ENCODE assay signal across 10 mouse cellular contexts in the genomic region with DNA sequence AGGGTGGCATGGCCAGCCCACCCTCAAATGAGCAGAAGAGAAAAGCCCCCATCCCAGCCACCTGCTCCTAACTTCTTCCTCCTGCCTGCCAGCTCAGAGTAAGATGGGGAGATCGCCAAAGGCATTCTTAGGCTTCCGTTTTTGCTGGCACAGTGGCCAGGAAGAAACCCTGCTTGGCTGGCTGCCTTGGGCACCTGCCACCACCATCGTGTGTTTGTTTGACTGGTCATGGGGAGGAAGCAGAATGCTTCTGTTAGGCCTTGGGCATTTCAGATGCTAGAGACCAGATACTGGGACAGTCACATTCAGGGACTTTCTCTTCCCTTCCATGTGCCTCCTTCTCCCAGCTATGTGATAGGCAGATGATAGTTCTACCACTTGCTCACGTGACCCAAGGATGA.
DNase-seq lines count a peak whose midpoint lies in the region; ATAC-seq lines count a peak whose summit lies in the region.
"Had no signal": no experiment of that assay in that cellular context is flagged by ENCODE, and none has a peak within 500 bp of the region (broad histone marks: within the 10 kb centered on the region; RNA-seq: fewer than 3 reads in every experiment).

No protein-coding gene starts in this region.

- intact Hi-C loops in left cerebral cortex, postnatal 25 days (cut with DNase I): no loop called here

- DNase-seq in adrenal gland, adult (ENCODE audit: inconsistent age in 2 of 2, low spot score in 1 of 2): peak; percentile 25 to 69
- DNase-seq in adrenal gland, adult 8-10 months: no peak
- DNase-seq in left cerebral cortex, postnatal 25 days (ENCODE audit: low spot score in 2 of 2): peak; percentile 9 to 21
- DNase-seq in left cerebral cortex, adult 8-10 months (ENCODE audit: low spot score in 2 of 2): no peak
- peak; percentile 45 for DNase-seq in cerebellum, adult 11-12 months
- DNase-seq in kidney, postnatal 36 days: peak; percentile 65 to 81
- DNase-seq: liver had no signal

- ATAC-seq in CD4-positive, CD25-positive, alpha-beta regulatory T cell, adult 4 months: no peak
- ATAC-seq in activated CD4-positive, CD25-positive, alpha-beta regulatory T cell, adult 4 months: no peak
- ATAC-seq: intestine, embryonic 16.5 days had no signal

Comparison
In these comparisons a context has a peak if more than half of its experiments do, and no peak if none do; other contexts are left out.
1. DNase-seq: peak in adrenal gland, adult (2 of 2), left cerebral cortex, postnatal 25 days (2 of 2), cerebellum, adult 11-12 months (single experiment) and kidney, postnatal 36 days (2 of 2); none in adrenal gland, adult 8-10 months (single experiment) and left cerebral cortex, adult 8-10 months (0 of 2).